Mouse (Mus musculus) ES-E14 (cell line): ENCODE data around the gene Zfp114.

Source experiments
- CHD2 ChIP-seq: IDR thresholded peaks from 2 replicates; pipeline ENCODE4 v1.6.1; 2014; ENCODE audit warnings: mild to moderate bottlenecking, low read depth, low read length, inconsistent platforms
- MAFK ChIP-seq: IDR thresholded peaks from 2 replicates; pipeline ENCODE4 v1.6.1; 2014; ENCODE audit warnings: mild to moderate bottlenecking, low read depth, low read length, inconsistent platforms; ENCODE audit not compliant: insufficient read depth
- ZC3H11A ChIP-seq: IDR thresholded peaks from 2 replicates; pipeline ENCODE4 v1.6.1; 2012; ENCODE audit warnings: low read depth, mild to moderate bottlenecking, inconsistent platforms, low read length, borderline replicate concordance

DNA sequence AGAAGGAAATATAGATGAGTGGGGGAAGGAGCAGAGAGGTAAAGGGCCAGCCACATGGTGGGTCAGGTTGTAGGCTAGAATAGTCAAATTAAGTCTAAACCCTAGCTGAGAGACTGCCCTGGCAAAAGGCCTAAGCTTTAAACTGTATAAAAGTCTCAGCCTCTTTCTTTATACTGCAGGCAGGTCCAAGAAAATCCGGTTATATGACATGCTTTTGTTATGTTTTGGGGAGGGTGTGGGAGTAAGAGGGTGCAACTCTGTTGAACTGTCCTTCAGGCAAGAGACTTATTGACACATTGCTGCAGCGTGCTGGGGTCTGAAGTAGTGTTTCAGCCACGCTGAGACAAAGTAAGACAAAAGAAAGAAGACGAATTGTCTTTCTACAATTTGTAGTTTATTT lies 2.7 kb upstream of the Zfp114 start:
- TF ChIP-seq MAFK, result no peak
- TF ChIP-seq CHD2, result no peak
- TF ChIP-seq ZC3H11A, result no peak
